Mouse (Mus musculus): ENCODE results near the gene Crip2. TPM values are rescaled to one million over a fixed set of nuclear protein-coding genes. Genes with fewer than 3 reads are reported as not detected.

Gene Crip2
- polyA plus RNA-seq, 1 experiment: 1,334 TPM

- 69% methylated on average over 8 of the region's 8 CpGs for WGBS
- H3K4me3 ChIP-seq (replicated peaks; ENCODE audit: extremely low read depth, low read depth, low read length): no peak overlapping the region
- no peak for DNase-seq
- peaks cover 17% of the 10 kb centered on the region for H3K4me1 ChIP-seq (ENCODE audit: control insufficient read depth, insufficient read depth, low read length)
- TF ChIP-seq POLR2A (IDR thresholded peaks at IDR 0.05; ENCODE audit: borderline replicate concordance, extremely low read depth, low read depth, low read length) (no peak), CTCF (IDR thresholded peaks at IDR 0.05; ENCODE audit: insufficient read depth, low read length) (peak; percentile 51)
These were observed 36.1 kb upstream of the Crip2 start for GRCm38 (mm10) chr12:113103846-113104451.

- Histone ChIP-seq H3K4me1 (ENCODE audit: control insufficient read depth, insufficient read depth, low read length) (peaks cover 12% of the 10 kb centered on the region), H3K4me3 (replicated peaks; ENCODE audit: extremely low read depth, low read depth, low read length) (no peak overlapping the region)
- WGBS: 48% methylated on average over 6 of the region's 6 CpGs
- DNase-seq: no peak
- no peak for TF ChIP-seq POLR2A (IDR thresholded peaks at IDR 0.05; ENCODE audit: borderline replicate concordance, extremely low read depth, low read depth, low read length)
- no peak for TF ChIP-seq CTCF (IDR thresholded peaks at IDR 0.05; ENCODE audit: insufficient read depth, low read length)
These were observed 33.6 kb upstream of the Crip2 start for GRCm38 (mm10) chr12:113106386-113106785.

GRCm38 (mm10) chr12:113107431-113108124 is 32.5 kb upstream of the Crip2 start:
- Histone ChIP-seq H3K4me1 (ENCODE audit: control insufficient read depth, insufficient read depth, low read length) (peaks cover 12% of the 10 kb centered on the region), H3K4me3 (replicated peaks; ENCODE audit: extremely low read depth, low read depth, low read length) (no peak overlapping the region)
- TF ChIP-seq POLR2A (IDR thresholded peaks at IDR 0.05; ENCODE audit: borderline replicate concordance, extremely low read depth, low read depth, low read length): no peak
- TF ChIP-seq CTCF (IDR thresholded peaks at IDR 0.05; ENCODE audit: insufficient read depth, low read length): no peak
- no peak for DNase-seq
- 57% methylated on average over 4 of the region's 4 CpGs for WGBS

GRCm38 (mm10) chr12:113108528-113109283 is 31.3 kb upstream of the Crip2 start:
- WGBS: 77% methylated on average over 17 of the region's 17 CpGs
- no peak overlapping the region for H3K4me3 ChIP-seq (replicated peaks; ENCODE audit: extremely low read depth, low read depth, low read length)
- DNase-seq: no peak
- peaks cover 12% of the 10 kb centered on the region for H3K4me1 ChIP-seq (ENCODE audit: control insufficient read depth, insufficient read depth, low read length)
- no peak for TF ChIP-seq CTCF (IDR thresholded peaks at IDR 0.05; ENCODE audit: insufficient read depth, low read length)
- TF ChIP-seq POLR2A (IDR thresholded peaks at IDR 0.05; ENCODE audit: borderline replicate concordance, extremely low read depth, low read depth, low read length): no peak

- peaks cover 10% of the 10 kb centered on the region for H3K4me1 ChIP-seq (ENCODE audit: control insufficient read depth, insufficient read depth, low read length)
- 76% methylated on average over 10 of the region's 10 CpGs for WGBS
- DNase-seq: no peak
- H3K4me3 ChIP-seq (replicated peaks; ENCODE audit: extremely low read depth, low read depth, low read length): no peak overlapping the region
- TF ChIP-seq CTCF (IDR thresholded peaks at IDR 0.05; ENCODE audit: insufficient read depth, low read length) (no peak), POLR2A (IDR thresholded peaks at IDR 0.05; ENCODE audit: borderline replicate concordance, extremely low read depth, low read depth, low read length) (no peak)
These were observed 30.2 kb upstream of the Crip2 start for GRCm38 (mm10) chr12:113109801-113110200.

- Histone ChIP-seq H3K4me1 (ENCODE audit: control insufficient read depth, insufficient read depth, low read length) (no peaks in the 10 kb centered on the region), H3K4me3 (replicated peaks; ENCODE audit: extremely low read depth, low read depth, low read length) (no peak overlapping the region)
- no peak for TF ChIP-seq CTCF (IDR thresholded peaks at IDR 0.05; ENCODE audit: insufficient read depth, low read length)
- TF ChIP-seq POLR2A (IDR thresholded peaks at IDR 0.05; ENCODE audit: borderline replicate concordance, extremely low read depth, low read depth, low read length): no peak
- DNase-seq: no peak
- WGBS: 90% methylated on average over 4 of the region's 4 CpGs
These were observed 25.9 kb upstream of the Crip2 start for GRCm38 (mm10) chr12:113114141-113114540.

- 77% methylated on average over 16 of the region's 16 CpGs for WGBS
These were observed 25.0 kb upstream of the Crip2 start for GRCm38 (mm10) chr12:113114856-113115538.

GRCm38 (mm10) chr12:113119516-113120410 is 20.3 kb upstream of the Crip2 start:
- DNase-seq: peak; percentile 86
- WGBS: 85% methylated on average over 20 of the region's 20 CpGs
- TF ChIP-seq CTCF (IDR thresholded peaks at IDR 0.05; ENCODE audit: insufficient read depth, low read length) (peak; percentile 83), POLR2A (IDR thresholded peaks at IDR 0.05; ENCODE audit: borderline replicate concordance, extremely low read depth, low read depth, low read length) (no peak)
- Histone ChIP-seq H3K4me1 (ENCODE audit: control insufficient read depth, insufficient read depth, low read length) (peaks cover 2% of the 10 kb centered on the region; the same call in 1 of the 2 replicates), H3K4me3 (replicated peaks; ENCODE audit: extremely low read depth, low read depth, low read length) (no peak overlapping the region)

More at GRCm38 (mm10) chr12:113114856-113115538, 25.0 kb upstream of the Crip2 start:
- Histone ChIP-seq H3K4me1 (ENCODE audit: control insufficient read depth, insufficient read depth, low read length) (peaks cover 2% of the 10 kb centered on the region; the same call in 1 of the 2 replicates), H3K4me3 (replicated peaks; ENCODE audit: extremely low read depth, low read depth, low read length) (no peak overlapping the region)
- no peak for DNase-seq
- no peak for TF ChIP-seq CTCF (IDR thresholded peaks at IDR 0.05; ENCODE audit: insufficient read depth, low read length)
- no peak for TF ChIP-seq POLR2A (IDR thresholded peaks at IDR 0.05; ENCODE audit: borderline replicate concordance, extremely low read depth, low read depth, low read length)
